Mouse (Mus musculus) E14TG2a.4 (cell line): ENCODE data around the gene Nr5a2.

Experiments
- H3K27me3 ChIP-seq: 2 replicates; pipeline ENCODE4 v1.6.1; 2014; ENCODE audit warnings: low read length, control low read depth; ENCODE audit not compliant: insufficient read depth
- H3K36me3 ChIP-seq: 2 replicates; pipeline ENCODE4 v1.6.1; 2014; ENCODE audit warnings: low read length, control low read depth; ENCODE audit not compliant: insufficient read depth
- H3K4me1 ChIP-seq: replicated peaks from 2 replicates; pipeline ENCODE4 v1.6.1; 2014; ENCODE audit warnings: low read depth, low read length, control low read depth
- H3K4me3 ChIP-seq: replicated peaks from 2 replicates; pipeline ENCODE4 v1.5.1; 2014; ENCODE audit warnings: mild to moderate bottlenecking, low read length
- H3K9me3 ChIP-seq: 2 replicates; pipeline ENCODE4 v1.6.1; 2014; ENCODE audit warnings: low read length, control low read depth
- CTCF ChIP-seq: conservative IDR thresholded peaks from 2 replicates; pipeline ENCODE4 v1.5.1; 2014; ENCODE audit warnings: low read length
- NANOG ChIP-seq: IDR thresholded peaks from 2 replicates; pipeline ENCODE4 v1.6.1; 2014; ENCODE audit warnings: borderline replicate concordance, low read length, mixed read lengths
- POU5F1 ChIP-seq: IDR thresholded peaks from 2 replicates; pipeline ENCODE4 v1.6.1; 2014; ENCODE audit warnings: low read length, borderline replicate concordance

Gene Nr5a2

DNA sequence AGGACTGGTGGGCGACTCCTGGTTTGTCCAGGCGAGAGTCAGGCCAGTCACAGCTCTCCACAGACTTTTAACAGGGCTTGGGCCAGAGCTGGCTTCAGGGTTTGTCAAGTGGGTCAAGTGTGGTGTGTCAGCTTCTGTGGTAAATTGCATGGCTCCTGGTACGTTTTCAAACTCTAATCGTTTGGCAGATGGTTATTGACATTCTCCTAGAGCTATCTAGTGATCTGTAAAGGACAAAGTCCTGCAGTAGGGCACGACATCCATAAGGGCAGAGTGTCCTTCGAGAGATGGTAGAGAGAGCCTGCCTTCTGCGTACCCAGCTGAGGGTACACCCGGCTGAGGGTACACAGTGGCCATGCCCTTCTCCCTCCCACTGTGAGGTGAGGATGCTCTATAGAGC, 10.7 kb upstream of the Nr5a2 start:
- no peaks in the 10 kb centered on the region for H3K36me3 ChIP-seq
- no peak overlapping the region for H3K4me3 ChIP-seq
- no peaks in the 10 kb centered on the region for H3K27me3 ChIP-seq
- H3K4me1 ChIP-seq: peaks cover 12% of the 10 kb centered on the region
- peaks cover 27% of the 10 kb centered on the region for H3K9me3 ChIP-seq
- TF ChIP-seq CTCF: no peak
- TF ChIP-seq POU5F1: no peak
- no peak for TF ChIP-seq NANOG

DNA sequence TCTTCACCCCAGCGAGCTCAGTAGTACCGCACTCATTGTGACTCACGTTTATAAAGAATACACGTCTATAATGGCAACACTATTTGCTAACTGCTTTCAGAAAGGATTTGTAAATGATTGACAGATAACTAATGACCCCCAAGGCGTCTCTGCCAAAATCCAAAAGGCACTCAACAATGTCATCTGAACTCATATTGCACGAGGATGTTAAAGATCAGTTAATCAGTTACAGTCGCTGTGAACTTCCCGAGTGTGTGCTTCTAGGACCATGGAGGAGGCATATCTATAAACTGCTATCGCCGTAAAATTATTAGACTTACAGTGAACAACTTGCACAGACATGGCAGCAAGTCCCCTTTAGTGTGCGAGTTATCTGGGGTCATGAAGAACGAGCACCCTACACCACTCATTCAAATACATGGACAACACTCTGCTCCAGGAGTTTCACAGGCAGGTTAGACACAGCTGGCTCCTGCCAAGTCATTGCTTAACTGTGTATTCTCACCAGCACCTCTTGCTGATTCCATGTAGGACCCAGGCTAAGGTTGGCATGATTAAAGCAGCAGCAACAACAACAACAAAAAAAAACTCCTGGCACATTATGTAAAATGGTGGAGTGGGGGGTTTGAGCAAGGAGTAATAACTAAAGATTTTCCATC, 6.6 kb upstream of the Nr5a2 start:
- Histone ChIP-seq H3K4me3 (no peak overlapping the region), H3K27me3 (peaks cover 6% of the 10 kb centered on the region; the same call in 1 of the 2 replicates), H3K4me1 (0 out of 2 replicates have a peak, but pooled peaks cover 3% of the 10 kb centered on the region), H3K9me3 (peaks cover 19% of the 10 kb centered on the region), H3K36me3 (no peaks in the 10 kb centered on the region)
- TF ChIP-seq NANOG (no peak), CTCF (no peak), POU5F1 (no peak)

GRCm38 (mm10) chr1:136959491-136959890, 757 bp downstream of the Nr5a2 start:
- no peak overlapping the region for H3K4me3 ChIP-seq
- no peaks in the 10 kb centered on the region for H3K36me3 ChIP-seq
- H3K27me3 ChIP-seq: peaks cover 6% of the 10 kb centered on the region; the same call in 1 of the 2 replicates
- peaks cover 47% of the 10 kb centered on the region for H3K4me1 ChIP-seq
- TF ChIP-seq CTCF (no peak), POU5F1 (no peak), NANOG (no peak)
- H3K9me3 ChIP-seq: no peaks in the 10 kb centered on the region; the same call in 1 of the 2 replicates

DNA sequence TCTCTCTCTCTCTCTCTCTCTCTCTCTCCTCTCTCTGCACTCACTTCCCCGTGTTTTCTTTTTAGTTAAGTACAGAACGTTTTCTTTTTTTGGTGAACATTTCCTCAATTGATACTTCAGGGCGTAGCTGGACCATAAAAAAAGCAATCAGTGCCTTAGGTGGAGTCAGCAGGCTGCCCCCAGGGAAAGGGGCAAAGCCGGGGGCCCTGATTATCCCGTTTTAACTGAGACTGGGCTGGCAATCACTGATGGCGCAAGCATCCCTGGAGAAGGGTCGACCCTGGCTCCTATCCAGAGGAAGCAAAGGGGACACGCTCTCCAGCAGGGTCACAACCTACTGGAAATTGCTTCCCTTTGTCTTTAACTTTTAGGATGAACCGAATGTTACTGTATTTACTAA, 1.6 kb downstream of the Nr5a2 start:
- Histone ChIP-seq H3K4me3 (peak overlapping the region; percentile 67), H3K36me3 (no peaks in the 10 kb centered on the region), H3K27me3 (no peaks in the 10 kb centered on the region), H3K9me3 (no peaks in the 10 kb centered on the region; the same call in 1 of the 2 replicates), H3K4me1 (peaks cover 53% of the 10 kb centered on the region)
- TF ChIP-seq NANOG (no peak), CTCF (no peak), POU5F1 (no peak)

DNA sequence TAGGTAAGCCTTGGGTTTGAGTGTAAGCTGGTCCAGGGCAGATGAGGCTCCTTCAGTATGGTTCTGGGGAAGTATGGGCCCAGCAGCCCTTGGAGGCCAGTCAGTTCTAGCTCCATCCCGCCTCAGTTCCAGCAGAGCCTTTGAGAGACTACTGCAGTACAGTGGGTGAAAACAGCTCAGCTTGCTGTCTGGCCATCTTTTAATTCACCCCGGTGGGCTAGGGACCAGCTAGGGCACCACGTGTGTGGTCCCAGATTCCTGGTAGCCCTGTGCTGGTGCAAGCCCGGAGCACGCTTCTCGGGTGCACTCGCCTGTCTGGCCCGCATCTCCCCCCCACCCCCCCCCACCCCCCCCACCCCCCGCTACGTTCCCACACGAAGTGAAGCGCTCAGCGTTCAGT, 2.1 kb downstream of the Nr5a2 start:
- TF ChIP-seq NANOG (no peak), CTCF (no peak), POU5F1 (no peak)
- Histone ChIP-seq H3K36me3 (no peaks in the 10 kb centered on the region), H3K4me3 (peak overlapping the region; percentile 74), H3K9me3 (no peaks in the 10 kb centered on the region; the same call in 1 of the 2 replicates), H3K27me3 (no peaks in the 10 kb centered on the region), H3K4me1 (peaks cover 53% of the 10 kb centered on the region)

DNA sequence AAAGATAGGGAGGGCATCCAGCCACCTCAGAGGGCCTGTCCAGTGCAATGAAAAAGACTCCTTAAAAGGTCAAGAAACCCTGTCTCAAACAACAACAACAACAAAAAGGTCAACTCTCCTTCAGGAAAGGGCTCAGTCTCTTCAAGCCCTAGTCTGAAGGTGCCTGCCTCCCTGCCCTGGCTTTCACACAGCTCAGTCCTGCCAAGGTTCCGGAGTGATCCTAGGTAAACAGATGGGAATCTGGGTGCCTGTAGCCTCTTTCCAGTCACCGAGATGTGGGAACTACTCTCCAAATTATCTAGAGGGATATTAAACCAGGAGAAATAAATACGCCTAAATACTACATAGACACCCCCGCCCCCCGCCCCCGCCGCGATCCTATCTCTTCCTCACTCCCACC, 2.6 kb downstream of the Nr5a2 start:
- TF ChIP-seq POU5F1 (no peak), CTCF (no peak), NANOG (no peak)
- H3K4me1 ChIP-seq: peaks cover 53% of the 10 kb centered on the region
- peak overlapping the region; percentile 74 for H3K4me3 ChIP-seq
- no peaks in the 10 kb centered on the region for H3K36me3 ChIP-seq
- H3K9me3 ChIP-seq: no peaks in the 10 kb centered on the region; the same call in 1 of the 2 replicates
- no peaks in the 10 kb centered on the region for H3K27me3 ChIP-seq

DNA sequence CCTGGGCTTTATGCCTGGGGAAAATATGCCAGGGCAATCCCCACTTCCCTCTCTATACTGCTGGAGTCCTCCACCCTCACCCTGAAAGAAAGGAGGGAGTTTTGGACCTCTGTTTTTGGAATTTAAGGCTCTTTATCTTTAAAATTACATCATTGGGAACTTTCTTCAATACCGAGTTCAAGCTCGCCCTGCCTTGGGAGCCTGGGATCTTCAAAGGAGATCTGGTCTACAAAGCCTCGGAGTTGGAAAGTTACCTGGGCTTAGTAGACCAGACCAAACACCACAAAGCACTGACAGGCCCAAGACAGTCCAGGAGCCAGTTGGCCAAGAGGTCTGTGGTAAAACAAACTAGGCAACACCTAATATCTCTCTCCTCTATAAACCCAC, 6.1 kb downstream of the Nr5a2 start:
- H3K4me1 ChIP-seq: peaks cover 73% of the 10 kb centered on the region
- H3K27me3 ChIP-seq: no peaks in the 10 kb centered on the region
- H3K36me3 ChIP-seq: no peaks in the 10 kb centered on the region; the same call in 1 of the 2 replicates
- TF ChIP-seq NANOG (no peak), POU5F1 (no peak), CTCF (no peak)
- H3K4me3 ChIP-seq: peak overlapping the region; percentile 89
- H3K9me3 ChIP-seq: no peaks in the 10 kb centered on the region

DNA sequence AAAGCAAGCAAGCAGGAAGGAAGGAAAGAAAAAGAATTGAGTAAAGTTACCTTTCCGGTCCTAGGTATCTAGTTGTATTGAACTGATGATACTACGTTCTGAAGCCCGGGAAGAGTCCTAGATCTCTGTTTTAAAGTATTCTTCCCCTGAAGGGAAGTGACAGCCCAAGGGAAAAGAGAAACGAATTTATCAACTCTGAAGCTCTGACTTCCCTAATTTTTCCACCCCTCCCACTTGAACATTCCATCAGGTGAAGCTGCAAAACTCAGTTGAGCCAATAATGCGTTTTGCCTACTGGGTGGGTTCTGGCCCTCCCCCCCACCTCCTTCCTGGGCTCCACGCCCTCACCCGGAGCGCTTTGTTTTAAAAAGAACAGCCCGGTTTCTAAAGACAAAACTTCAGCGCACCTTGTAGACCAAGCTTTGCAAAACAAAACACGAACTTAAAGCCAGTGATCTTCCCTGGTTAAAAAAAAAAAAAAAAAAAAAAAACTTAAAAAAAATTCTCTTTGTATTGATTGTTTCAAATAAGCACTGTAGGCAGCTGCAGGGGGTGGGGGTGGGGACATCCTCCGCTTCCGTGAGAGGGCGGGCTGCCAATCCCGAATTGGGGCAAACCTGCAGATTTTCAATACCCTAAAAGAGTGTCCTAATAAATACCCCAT, 6.7 kb downstream of the Nr5a2 start:
- peak overlapping the region; percentile 89 for H3K4me3 ChIP-seq
- H3K4me1 ChIP-seq: peaks cover 69% of the 10 kb centered on the region
- H3K36me3 ChIP-seq: peaks cover 2% of the 10 kb centered on the region
- H3K9me3 ChIP-seq: no peaks in the 10 kb centered on the region
- TF ChIP-seq NANOG (peak; percentile 26; the same call in 1 of the 2 replicates), CTCF (no peak)
- no peaks in the 10 kb centered on the region; the same call in 1 of the 2 replicates for H3K27me3 ChIP-seq

GRCm38 (mm10) chr1:136952609-136953311, 7.5 kb downstream of the Nr5a2 start:
- peaks cover 10% of the 10 kb centered on the region for H3K36me3 ChIP-seq
- no peaks in the 10 kb centered on the region for H3K9me3 ChIP-seq
- H3K27me3 ChIP-seq: peaks cover 4% of the 10 kb centered on the region; the same call in 1 of the 2 replicates
- peaks cover 72% of the 10 kb centered on the region for H3K4me1 ChIP-seq
- TF ChIP-seq POU5F1 (no peak), NANOG (0 out of 2 replicates have a peak, but pooled peaks have one; percentile 33)
- peak overlapping the region; percentile 89 for H3K4me3 ChIP-seq
